Mouse (Mus musculus): ENCODE measurements around the gene Olfr1426. TPM values are rescaled to one million over a fixed set of nuclear protein-coding genes. Genes with fewer than 3 reads are reported as not detected.

Olfr1426 gene
- polyA plus RNA-seq, 1 experiment from 2014 or later: not detected

DNA sequence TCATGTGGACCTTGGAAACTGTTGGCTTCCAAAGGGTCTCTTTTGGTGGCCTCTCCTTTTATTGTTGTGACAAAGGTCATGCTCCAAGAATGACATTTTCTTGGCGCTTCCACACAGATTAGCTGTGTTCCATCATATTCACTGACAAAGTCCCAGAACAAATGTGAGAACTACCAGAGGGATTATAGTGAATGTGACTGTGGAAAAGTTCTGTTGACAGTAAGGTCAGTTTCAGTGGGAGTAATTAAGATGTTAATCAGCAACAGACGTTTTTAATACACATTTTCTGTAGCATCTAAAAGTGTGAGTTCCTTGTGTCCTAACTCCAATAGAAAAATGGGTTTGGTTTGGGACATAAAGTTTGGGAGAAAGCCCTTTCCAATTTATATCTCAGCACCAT is 50.6 kb downstream of the Olfr1426 start, which contains the start of gene Olfr1423:
Gene Olfr1423 (minus strand): TSS at position 101 of the 400 bp plus-strand sequence.
- WGBS: 49% methylated on average over 2 of the region's 2 CpGs

DNA sequence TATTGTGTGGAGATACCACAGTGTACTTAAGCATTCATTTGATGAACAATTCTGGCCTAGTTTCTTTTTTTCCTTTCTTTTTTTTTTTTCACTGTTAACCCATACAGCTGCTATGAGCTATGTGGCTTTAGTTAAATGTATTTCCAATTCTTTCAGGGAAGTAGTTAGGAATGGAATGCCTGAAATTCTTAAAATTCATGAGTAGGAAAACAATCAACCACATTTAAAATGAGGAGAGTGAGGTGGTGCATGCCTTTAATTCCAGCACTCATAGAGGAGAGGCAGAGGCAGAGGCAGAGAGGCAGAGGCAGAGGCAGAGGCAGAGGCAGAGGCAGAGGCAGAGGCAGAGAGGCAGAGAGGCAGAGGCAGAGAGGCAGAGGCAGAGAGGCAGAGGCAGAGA is 54.1 kb downstream of the Olfr1426 start:
- Histone ChIP-seq H3K4me1 (no peaks in the 10 kb centered on the region), H3K27ac (no peak overlapping the region), H3K27me3 (no peaks in the 10 kb centered on the region), H3K9me3 (no peaks in the 10 kb centered on the region), H3K4me2 (no peak overlapping the region), H3K36me3 (no peaks in the 10 kb centered on the region), H3K9ac (no peak overlapping the region), H3K4me3 (no peak overlapping the region)
- no peak for ATAC-seq (ENCODE audit: borderline replicate concordance, extremely low read depth, low FRiP score, low TSS enrichment)

More for the DNA sequence above, 50.6 kb downstream of the Olfr1426 start, which contains the start of gene Olfr1423:
- H3K4me1 ChIP-seq: no peaks in the 10 kb centered on the region
- no peak within 1 kb of the TSS for H3K27ac ChIP-seq
- H3K4me3 ChIP-seq: no peak within 1 kb of the TSS
- H3K4me2 ChIP-seq: no peak within 1 kb of the TSS
- H3K9me3 ChIP-seq: no peaks in the 10 kb centered on the region
- no peak within 1 kb of the TSS for H3K9ac ChIP-seq
- H3K36me3 ChIP-seq: no peaks in the 10 kb centered on the region
- H3K27me3 ChIP-seq: no peaks in the 10 kb centered on the region
- ATAC-seq (ENCODE audit: borderline replicate concordance, extremely low read depth, low FRiP score, low TSS enrichment): no peak

Other genes with a start within 250 kb of the Olfr1426 start
- gene Olfr1418, start 230.9 kb downstream of the Olfr1426 start, polyA plus RNA-seq (2015; fragmentation: Nextera tagmentation; extraction: Ambion mirVana): not detected in 2 replicates
- gene Olfr1419, start 216.9 kb downstream of the Olfr1426 start, polyA plus RNA-seq (2015; fragmentation: Nextera tagmentation; extraction: Ambion mirVana): not detected in 2 replicates
- gene Olfr1420, start 205.4 kb downstream of the Olfr1426 start, polyA plus RNA-seq (2015; fragmentation: Nextera tagmentation; extraction: Ambion mirVana): 0.10 TPM in 1 of 2 replicates, not detected in the other
- gene Patl1, start 179.6 kb downstream of the Olfr1426 start, polyA plus RNA-seq (2015; fragmentation: Nextera tagmentation; extraction: Ambion mirVana): 15.9 and 17.4 TPM in 2 replicates
- 3.6 and 3.9 TPM in 2 replicates for gene Osbp, start 126.1 kb downstream of the Olfr1426 start, polyA plus RNA-seq (2015; fragmentation: Nextera tagmentation; extraction: Ambion mirVana)
- gene Olfr1423, start 50.7 kb downstream of the Olfr1426 start, polyA plus RNA-seq (2015; fragmentation: Nextera tagmentation; extraction: Ambion mirVana): not detected in 2 replicates
- not detected in 2 replicates for gene Olfr1424, start 29.3 kb downstream of the Olfr1426 start, polyA plus RNA-seq (2015; fragmentation: Nextera tagmentation; extraction: Ambion mirVana)
- not detected in 2 replicates for gene Olfr1425, start 14.3 kb downstream of the Olfr1426 start, polyA plus RNA-seq (2015; fragmentation: Nextera tagmentation; extraction: Ambion mirVana)
- not detected in 2 replicates for gene Olfr1427, start 11.3 kb upstream of the Olfr1426 start, polyA plus RNA-seq (2015; fragmentation: Nextera tagmentation; extraction: Ambion mirVana)
- not detected in 2 replicates for gene Olfr1428, start 23.9 kb upstream of the Olfr1426 start, polyA plus RNA-seq (2015; fragmentation: Nextera tagmentation; extraction: Ambion mirVana)
- gene Olfr76, start 31.2 kb upstream of the Olfr1426 start, polyA plus RNA-seq (2015; fragmentation: Nextera tagmentation; extraction: Ambion mirVana): not detected in 2 replicates
- gene Olfr1555-ps1, start 78.1 kb upstream of the Olfr1426 start, polyA plus RNA-seq (2015; fragmentation: Nextera tagmentation; extraction: Ambion mirVana): not detected in 2 replicates
- gene Olfr1431, start 108.6 kb upstream of the Olfr1426 start, polyA plus RNA-seq (2015; fragmentation: Nextera tagmentation; extraction: Ambion mirVana): not detected in 2 replicates
- gene Olfr1432, start 140.6 kb upstream of the Olfr1426 start, polyA plus RNA-seq (2015; fragmentation: Nextera tagmentation; extraction: Ambion mirVana): not detected in 2 replicates
- gene Olfr262, start 149.6 kb upstream of the Olfr1426 start, polyA plus RNA-seq (2015; fragmentation: Nextera tagmentation; extraction: Ambion mirVana): not detected in 2 replicates
- gene Olfr235, start 169.0 kb upstream of the Olfr1426 start, polyA plus RNA-seq (2015; fragmentation: Nextera tagmentation; extraction: Ambion mirVana): not detected in 2 replicates
- not detected in 2 replicates for gene Olfr1434, start 187.8 kb upstream of the Olfr1426 start, polyA plus RNA-seq (2015; fragmentation: Nextera tagmentation; extraction: Ambion mirVana)
- gene Olfr1436, start 207.1 kb upstream of the Olfr1426 start, polyA plus RNA-seq (2015; fragmentation: Nextera tagmentation; extraction: Ambion mirVana): not detected in 2 replicates
- not detected in 2 replicates for gene Olfr1437, start 233.1 kb upstream of the Olfr1426 start, polyA plus RNA-seq (2015; fragmentation: Nextera tagmentation; extraction: Ambion mirVana)
- not detected in 2 replicates for gene Olfr1438-ps1, start 243.9 kb upstream of the Olfr1426 start, polyA plus RNA-seq (2015; fragmentation: Nextera tagmentation; extraction: Ambion mirVana)

Data from lung, embryonic 15.5 days (tissue).